Comparison of ENCODE assay signal across 7 mouse cellular contexts in genomic region chr15:82244805-82245161, GRCm38 (mm10). TPM values are rescaled to one million over a fixed set of nuclear protein-coding genes. Genes with fewer than 3 reads are reported as not detected.
DNase-seq lines count a peak whose midpoint lies in the region; ATAC-seq and TF ChIP-seq lines count a peak whose summit lies in the region.
"Not testable (repeated sequence)": the region's sequence is repeated elsewhere in the genome, so short reads cannot be mapped to it uniquely, and the experiment has no call there.

No protein-coding gene starts in this region.

- not testable (repeated sequence) for H3K4me1 ChIP-seq in brown adipose tissue, adult 24 weeks (ENCODE audit: control insufficient read depth, insufficient read depth, insufficient read length, low read length); forebrain, embryonic 11.5 days (replicated peaks; ENCODE audit: control insufficient read depth, insufficient read depth, low read length); heart, embryonic 14.5 days (ENCODE audit: control insufficient read depth in 2 of 2, insufficient read depth in 2 of 2, low read length in 2 of 2); intestine, embryonic 15.5 days (replicated peaks); limb, embryonic 14.5 days (ENCODE audit: control insufficient read depth, insufficient read depth, low read length); lung, postnatal 0 days (ENCODE audit: insufficient read depth, low read depth, low read length); neural tube, embryonic 12.5 days

- 26% methylated on average over 9 of the region's 9 CpGs for WGBS in forebrain, embryonic 11.5 days
- 19% methylated on average over 9 of the region's 9 CpGs for WGBS in heart, embryonic 14.5 days
- 21% methylated on average over 9 of the region's 9 CpGs for whole genome bisulfite sequencing in intestine, embryonic 15.5 days
- 21% methylated on average over 9 of the region's 9 CpGs for WGBS in limb, embryonic 14.5 days
- WGBS in lung, postnatal 0 days = 20% methylated on average over 9 of the region's 9 CpGs
- WGBS in neural tube, embryonic 12.5 days = 24% methylated on average over 9 of the region's 9 CpGs

- not testable (repeated sequence) for H3K9me3 ChIP-seq in forebrain, embryonic 11.5 days (ENCODE audit: control insufficient read depth, low read length); heart, embryonic 14.5 days (ENCODE audit: control insufficient read depth, low read length); intestine, embryonic 15.5 days; limb, embryonic 14.5 days (ENCODE audit: control insufficient read depth, low read length); lung, postnatal 0 days (ENCODE audit: low read length); neural tube, embryonic 12.5 days

- 0 out of 2 replicates have a peak overlapping the region, but pooled peaks have one; percentile 29 for H3K4me3 ChIP-seq in brown adipose tissue, adult 24 weeks (ENCODE audit: insufficient read depth, low read depth, low read length)
- peak overlapping the region; percentile 70 for H3K4me3 ChIP-seq in forebrain, embryonic 11.5 days (ENCODE audit: low read depth, low read length)
- peak overlapping the region; percentile 71 to 79 for H3K4me3 ChIP-seq in heart, embryonic 14.5 days (ENCODE audit: control insufficient read depth in 1 of 2, insufficient read depth in 1 of 2, low read depth in 1 of 2, low read length in 2 of 2)
- H3K4me3 ChIP-seq in intestine, embryonic 15.5 days (replicated peaks) = peak overlapping the region; percentile 83
- H3K4me3 ChIP-seq in limb, embryonic 14.5 days (replicated peaks; ENCODE audit: low read length) = peak overlapping the region; percentile 76
- H3K4me3 ChIP-seq in lung, postnatal 0 days (ENCODE audit: low read depth, low read length) = peak overlapping the region; percentile 69
- H3K4me3 ChIP-seq in neural tube, embryonic 12.5 days = peak overlapping the region; percentile 65

- not testable (repeated sequence) for TF ChIP-seq POLR2A in limb, embryonic 14.5 days (IDR thresholded peaks at IDR 0.05; ENCODE audit: borderline replicate concordance, extremely low read depth, insufficient read depth, insufficient read length)

- DNase-seq in forebrain, embryonic 11.5 days (ENCODE audit: low spot score); limb, embryonic 14.5 days (ENCODE audit: low spot score); lung, postnatal 0 days (ENCODE audit: low spot score): not testable (repeated sequence)

- peak overlapping the region; percentile 74 for H3K9ac ChIP-seq in forebrain, embryonic 11.5 days (ENCODE audit: low read length)
- peak overlapping the region; percentile 78 for H3K9ac ChIP-seq in heart, embryonic 14.5 days (ENCODE audit: low read length)
- H3K9ac ChIP-seq in intestine, embryonic 15.5 days = peak overlapping the region; percentile 69
- peak overlapping the region; percentile 47; the same call in 1 of the 2 replicates for H3K9ac ChIP-seq in limb, embryonic 14.5 days (ENCODE audit: low read depth, low read length, severe bottlenecking)
- not testable (repeated sequence) for H3K9ac ChIP-seq in lung, postnatal 0 days (replicated peaks; ENCODE audit: low read depth)
- H3K9ac ChIP-seq in neural tube, embryonic 12.5 days = peak overlapping the region; percentile 60

- not testable (repeated sequence) for H3K27me3 ChIP-seq in forebrain, embryonic 11.5 days (ENCODE audit: control insufficient read depth, insufficient read depth, low read length); heart, embryonic 14.5 days (ENCODE audit: control insufficient read depth, insufficient read depth, low read length); intestine, embryonic 15.5 days (replicated peaks); limb, embryonic 14.5 days (ENCODE audit: control insufficient read depth, insufficient read depth, low read length); lung, postnatal 0 days (replicated peaks; ENCODE audit: insufficient read depth, low read length); neural tube, embryonic 12.5 days (replicated peaks)

- TF ChIP-seq EP300 in lung, postnatal 0 days (IDR thresholded peaks at IDR 0.05) = not testable (repeated sequence)

- not testable (repeated sequence) for ATAC-seq in forebrain, embryonic 11.5 days (replicated peaks; ENCODE audit: low FRiP score); heart, embryonic 14.5 days (ENCODE audit: insufficient number of reproducible peaks, insufficient read depth, low FRiP score, low read depth); limb, embryonic 14.5 days (ENCODE audit: low FRiP score, low read depth); lung, postnatal 0 days
- ATAC-seq in intestine, embryonic 15.5 days = peak; percentile 10; the same call in 1 of the 2 replicates
- ATAC-seq in neural tube, embryonic 12.5 days (ENCODE audit: low FRiP score, low read depth) = peak; percentile 48; the same call in 1 of the 2 replicates

- TF ChIP-seq CTCF in lung, postnatal 0 days (IDR thresholded peaks at IDR 0.05) = not testable (repeated sequence)

- H3K4me2 ChIP-seq in forebrain, embryonic 11.5 days (ENCODE audit: low read depth, low read length, severe bottlenecking) = peak overlapping the region; percentile 60
- peak overlapping the region; percentile 96 for H3K4me2 ChIP-seq in heart, embryonic 14.5 days (ENCODE audit: low read length)
- peak overlapping the region; percentile 92 for H3K4me2 ChIP-seq in intestine, embryonic 15.5 days (replicated peaks)
- peak overlapping the region; percentile 94 for H3K4me2 ChIP-seq in limb, embryonic 14.5 days (replicated peaks; ENCODE audit: low read depth, low read length, severe bottlenecking)
- H3K4me2 ChIP-seq in lung, postnatal 0 days (replicated peaks; ENCODE audit: low read depth, low read length) = peak overlapping the region; percentile 81
- H3K4me2 ChIP-seq in neural tube, embryonic 12.5 days (replicated peaks) = peak overlapping the region; percentile 89

- not testable (repeated sequence) for H3K27ac ChIP-seq in brown adipose tissue, adult 24 weeks (replicated peaks; ENCODE audit: low read depth, low read length); lung, postnatal 0 days (ENCODE audit: low read length); neural tube, embryonic 12.5 days
- peak overlapping the region; percentile 95; the same call in 1 of the 2 replicates for H3K27ac ChIP-seq in forebrain, embryonic 11.5 days (ENCODE audit: low read depth, low read length)
- peak overlapping the region in 1 of 2 experiments; percentile 64; a peak in 1 of 4 replicates for H3K27ac ChIP-seq in heart, embryonic 14.5 days (replicated peaks in 1 of 2; ENCODE audit: control insufficient read depth in 1 of 2, insufficient read depth in 1 of 2, low read depth in 2 of 2, low read length in 2 of 2)
- H3K27ac ChIP-seq in intestine, embryonic 15.5 days = peak overlapping the region; percentile 64; the same call in 1 of the 2 replicates
- peak overlapping the region; percentile 48; the same call in 1 of the 2 replicates for H3K27ac ChIP-seq in limb, embryonic 14.5 days (replicated peaks; ENCODE audit: low read depth, low read length)

- H3K36me3 ChIP-seq in forebrain, embryonic 11.5 days (ENCODE audit: control insufficient read depth, insufficient read depth, low read length); heart, embryonic 14.5 days (ENCODE audit: control insufficient read depth, insufficient read depth, low read length); intestine, embryonic 15.5 days; limb, embryonic 14.5 days (ENCODE audit: control insufficient read depth, insufficient read depth, low read length); lung, postnatal 0 days (ENCODE audit: insufficient read depth, low read length); neural tube, embryonic 12.5 days: not testable (repeated sequence)

RNA-seq across cellular contexts. Expression of gene Cenpm, which starts 0.2 kb away (rescaled TPM):
- polyA plus RNA-seq in brown adipose tissue, adult 24 weeks (2012; ENCODE audit: insufficient read depth, insufficient read length, missing spikeins) = not detected in 2 replicates
- polyA plus RNA-seq in forebrain, embryonic 11.5 days (2014; fragmentation: Nextera tagmentation; extraction: Ambion mirVana) = 91.6 and 100 TPM in 2 replicates
- polyA plus RNA-seq in heart, embryonic 14.5 days (2014; fragmentation: Nextera tagmentation; extraction: Ambion mirVana) = 67.7 and 73.0 TPM in 2 replicates
- polyA plus RNA-seq in intestine, embryonic 15.5 days (2015; fragmentation: Nextera tagmentation; extraction: Ambion mirVana) = 46.0 and 49.1 TPM in 2 replicates
- 39.4 and 43.3 TPM in 2 replicates for polyA plus RNA-seq in limb, embryonic 14.5 days (2012; rRNA removed)
- 57.7 and 59.3 TPM in 2 replicates for polyA plus RNA-seq in limb, embryonic 14.5 days (2014; fragmentation: Nextera tagmentation; extraction: Ambion mirVana)
- polyA plus RNA-seq in lung, postnatal 0 days (2015; fragmentation: Nextera tagmentation; extraction: Ambion mirVana) = 3.9 and 4.3 TPM in 2 replicates
- 45.5 and 45.8 TPM in 2 replicates for polyA plus RNA-seq in neural tube, embryonic 12.5 days (2016; fragmentation: Nextera tagmentation; extraction: Ambion mirVana)

RNA-seq across cellular contexts. Expression of gene 1500009C09Rik, which starts 7.4 kb away (rescaled TPM):
- not detected in 2 replicates for polyA plus RNA-seq in brown adipose tissue, adult 24 weeks (2012; ENCODE audit: insufficient read depth, insufficient read length, missing spikeins)
- polyA plus RNA-seq in forebrain, embryonic 11.5 days (2014; fragmentation: Nextera tagmentation; extraction: Ambion mirVana) = 2.2 and 2.4 TPM in 2 replicates
- polyA plus RNA-seq in heart, embryonic 14.5 days (2014; fragmentation: Nextera tagmentation; extraction: Ambion mirVana) = not detected in 2 replicates
- polyA plus RNA-seq in intestine, embryonic 15.5 days (2015; fragmentation: Nextera tagmentation; extraction: Ambion mirVana) = 0.13 TPM in 1 of 2 replicates, not detected in the other
- 0.35 and 0.40 TPM in 2 replicates for polyA plus RNA-seq in limb, embryonic 14.5 days (2012; rRNA removed)
- not detected in 2 replicates for polyA plus RNA-seq in limb, embryonic 14.5 days (2014; fragmentation: Nextera tagmentation; extraction: Ambion mirVana)
- polyA plus RNA-seq in lung, postnatal 0 days (2015; fragmentation: Nextera tagmentation; extraction: Ambion mirVana) = not detected in 2 replicates
- 1.7 and 3.2 TPM in 2 replicates for polyA plus RNA-seq in neural tube, embryonic 12.5 days (2016; fragmentation: Nextera tagmentation; extraction: Ambion mirVana)

RNA-seq across cellular contexts. Expression of gene Tnfrsf13c, which starts 20.6 kb away (rescaled TPM):
- polyA plus RNA-seq in brown adipose tissue, adult 24 weeks (2012; ENCODE audit: insufficient read depth, insufficient read length, missing spikeins) = not detected in 2 replicates
- polyA plus RNA-seq in forebrain, embryonic 11.5 days (2014; fragmentation: Nextera tagmentation; extraction: Ambion mirVana) = 0.35 and 0.64 TPM in 2 replicates
- 0.11 and 0.16 TPM in 2 replicates for polyA plus RNA-seq in heart, embryonic 14.5 days (2014; fragmentation: Nextera tagmentation; extraction: Ambion mirVana)
- polyA plus RNA-seq in intestine, embryonic 15.5 days (2015; fragmentation: Nextera tagmentation; extraction: Ambion mirVana) = 0.25 TPM in 1 of 2 replicates, not detected in the other
- 0.29 and 0.46 TPM in 2 replicates for polyA plus RNA-seq in limb, embryonic 14.5 days (2012; rRNA removed)
- 0.22 and 0.29 TPM in 2 replicates for polyA plus RNA-seq in limb, embryonic 14.5 days (2014; fragmentation: Nextera tagmentation; extraction: Ambion mirVana)
- 0.07 and 0.49 TPM in 2 replicates for polyA plus RNA-seq in lung, postnatal 0 days (2015; fragmentation: Nextera tagmentation; extraction: Ambion mirVana)
- polyA plus RNA-seq in neural tube, embryonic 12.5 days (2016; fragmentation: Nextera tagmentation; extraction: Ambion mirVana) = 0.10 and 0.22 TPM in 2 replicates

RNA-seq across cellular contexts. Expression of gene Sept3, which starts 29.9 kb away (rescaled TPM):
- 0.28 TPM in 1 of 2 replicates, not detected in the other for polyA plus RNA-seq in brown adipose tissue, adult 24 weeks (2012; ENCODE audit: insufficient read depth, insufficient read length, missing spikeins)
- polyA plus RNA-seq in forebrain, embryonic 11.5 days (2014; fragmentation: Nextera tagmentation; extraction: Ambion mirVana) = 157 and 162 TPM in 2 replicates
- polyA plus RNA-seq in heart, embryonic 14.5 days (2014; fragmentation: Nextera tagmentation; extraction: Ambion mirVana) = 4.7 and 4.9 TPM in 2 replicates
- polyA plus RNA-seq in intestine, embryonic 15.5 days (2015; fragmentation: Nextera tagmentation; extraction: Ambion mirVana) = 8.6 and 10.2 TPM in 2 replicates
- polyA plus RNA-seq in limb, embryonic 14.5 days (2012; rRNA removed) = 23.7 and 26.6 TPM in 2 replicates
- 12.0 and 13.3 TPM in 2 replicates for polyA plus RNA-seq in limb, embryonic 14.5 days (2014; fragmentation: Nextera tagmentation; extraction: Ambion mirVana)
- 0.11 and 0.26 TPM in 2 replicates for polyA plus RNA-seq in lung, postnatal 0 days (2015; fragmentation: Nextera tagmentation; extraction: Ambion mirVana)
- 235 and 268 TPM in 2 replicates for polyA plus RNA-seq in neural tube, embryonic 12.5 days (2016; fragmentation: Nextera tagmentation; extraction: Ambion mirVana)

RNA-seq across cellular contexts. Expression of gene Shisa8, which starts 32.2 kb away (rescaled TPM):
- polyA plus RNA-seq in brown adipose tissue, adult 24 weeks (2012; ENCODE audit: insufficient read depth, insufficient read length, missing spikeins) = not detected in 2 replicates
- polyA plus RNA-seq in forebrain, embryonic 11.5 days (2014; fragmentation: Nextera tagmentation; extraction: Ambion mirVana) = 0.87 and 1.2 TPM in 2 replicates
- 0.22 and 0.42 TPM in 2 replicates for polyA plus RNA-seq in heart, embryonic 14.5 days (2014; fragmentation: Nextera tagmentation; extraction: Ambion mirVana)
- 0.10 and 0.15 TPM in 2 replicates for polyA plus RNA-seq in intestine, embryonic 15.5 days (2015; fragmentation: Nextera tagmentation; extraction: Ambion mirVana)
- 1.1 and 1.5 TPM in 2 replicates for polyA plus RNA-seq in limb, embryonic 14.5 days (2012; rRNA removed)
- polyA plus RNA-seq in limb, embryonic 14.5 days (2014; fragmentation: Nextera tagmentation; extraction: Ambion mirVana) = 0.41 and 0.54 TPM in 2 replicates
- 0.29 and 0.55 TPM in 2 replicates for polyA plus RNA-seq in lung, postnatal 0 days (2015; fragmentation: Nextera tagmentation; extraction: Ambion mirVana)
- 0.29 and 0.46 TPM in 2 replicates for polyA plus RNA-seq in neural tube, embryonic 12.5 days (2016; fragmentation: Nextera tagmentation; extraction: Ambion mirVana)

Comparison
In these comparisons a context has a peak if more than half of its experiments do, and no peak if none do; other contexts are left out.
1. H3K4me3 ChIP-seq: peak in every context shown above with its lines; median percentile 83 in intestine, embryonic 15.5 days; 76 in limb, embryonic 14.5 days; 75 in heart, embryonic 14.5 days; 70 in forebrain, embryonic 11.5 days; 69 in lung, postnatal 0 days; 65 in neural tube, embryonic 12.5 days; 29 in brown adipose tissue, adult 24 weeks.